Mouse (Mus musculus) thymus, adult 2 months (tissue): ENCODE measurements around the gene Cd63. TPM values are rescaled to one million over a fixed set of nuclear protein-coding genes. Genes with fewer than 3 reads are reported as not detected.

Experiments
- DNase-seq: peaks from one replicate; pipeline ENCODE4 v3.0.0; 2021
- H3K27ac ChIP-seq: fragments of 200-500 bp; 2 replicates; pipeline ENCODE4 v1.5.1; 2012; ENCODE audit warnings: low read length, control low read depth; ENCODE audit not compliant: control insufficient read depth, insufficient read depth
- H3K27me3 ChIP-seq: fragments of 200-500 bp; 2 replicates; pipeline ENCODE4 v1.6.1; 2012; ENCODE audit warnings: mild to moderate bottlenecking, low read length, moderate library complexity, mixed read lengths; ENCODE audit not compliant: control insufficient read depth, insufficient read depth
- H3K36me3 ChIP-seq: fragments of 200-500 bp; 2 replicates; pipeline ENCODE4 v1.6.1; 2012; ENCODE audit warnings: mild to moderate bottlenecking, low read length, moderate library complexity; ENCODE audit not compliant: control insufficient read depth, insufficient read depth
- H3K4me1 ChIP-seq: fragments of 200-500 bp; replicated peaks from 2 replicates; pipeline ENCODE4 v1.6.1; 2012; ENCODE audit warnings: low read length; ENCODE audit not compliant: control insufficient read depth, insufficient read depth
- H3K4me3 ChIP-seq: fragments of 200-500 bp; 2 replicates; pipeline ENCODE4 v1.5.1; 2012; ENCODE audit warnings: mild to moderate bottlenecking, low read length, control low read depth, moderate library complexity; ENCODE audit not compliant: control insufficient read depth, insufficient read depth
- CTCF ChIP-seq: fragments of 200-500 bp; IDR thresholded peaks from 2 replicates; pipeline ENCODE4 v1.5.1; 2012; ENCODE audit warnings: mild to moderate bottlenecking, control low read depth, low read length, moderate library complexity, borderline replicate concordance; ENCODE audit not compliant: control insufficient read depth, poor library complexity, insufficient read depth; ENCODE audit errors: extremely low read depth
- POLR2A ChIP-seq: fragments of 200-500 bp; IDR thresholded peaks from 2 replicates; pipeline ENCODE4 v1.6.1; 2012; ENCODE audit warnings: mild to moderate bottlenecking, low read length, control low read depth, moderate library complexity; ENCODE audit not compliant: control insufficient read depth, poor library complexity, insufficient read depth; ENCODE audit errors: extremely low read depth
- WGBS: fragments of 180-500 bp; shearing (Covaris S2); methylation state at CpG from one replicate; pipeline ENCODE4 v1.1.7; 2018; 5-methylcytosine and 5-hydroxymethylcytosine counted together
- polyA plus RNA-seq: library from polyadenylated mRNA; depleted of rRNA; stranded (reverse); fragments of >200 nt; gene quantifications from 2 replicates; pipeline ENCODE4 v1.2.3, GENCODE M21; 2012

Cd63 gene
- polyA plus RNA-seq, 1 experiment, result 62.1 TPM

DNA sequence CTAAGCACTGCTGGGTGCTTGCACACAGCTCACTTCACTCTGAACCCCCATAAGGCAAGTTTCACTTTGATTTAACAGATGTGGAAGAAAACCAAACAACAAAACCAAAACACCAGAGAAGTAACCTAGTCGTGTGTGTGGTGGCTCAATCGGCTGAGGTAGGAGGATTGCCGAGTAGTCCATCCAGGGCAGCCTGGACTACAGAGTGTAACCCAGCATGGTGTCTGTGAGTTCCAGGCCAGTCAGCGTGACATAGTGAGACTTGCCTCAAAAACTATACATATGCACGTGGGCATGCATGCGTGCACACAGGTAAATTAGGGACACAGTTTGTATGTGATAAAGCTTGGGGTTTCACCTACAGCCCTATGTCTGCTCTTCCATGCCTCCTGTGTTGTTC, 16.6 kb downstream of the Cd63 start:
- Histone ChIP-seq H3K27me3 (no peaks in the 10 kb centered on the region), H3K4me1 (peaks cover 5% of the 10 kb centered on the region), H3K36me3 (no peaks in the 10 kb centered on the region), H3K27ac (no peak overlapping the region), H3K4me3 (no peak overlapping the region)
- no peak for DNase-seq
- 91% methylated on average over 6 of the region's 6 CpGs for WGBS
- TF ChIP-seq POLR2A (no peak), CTCF (no peak)

DNA sequence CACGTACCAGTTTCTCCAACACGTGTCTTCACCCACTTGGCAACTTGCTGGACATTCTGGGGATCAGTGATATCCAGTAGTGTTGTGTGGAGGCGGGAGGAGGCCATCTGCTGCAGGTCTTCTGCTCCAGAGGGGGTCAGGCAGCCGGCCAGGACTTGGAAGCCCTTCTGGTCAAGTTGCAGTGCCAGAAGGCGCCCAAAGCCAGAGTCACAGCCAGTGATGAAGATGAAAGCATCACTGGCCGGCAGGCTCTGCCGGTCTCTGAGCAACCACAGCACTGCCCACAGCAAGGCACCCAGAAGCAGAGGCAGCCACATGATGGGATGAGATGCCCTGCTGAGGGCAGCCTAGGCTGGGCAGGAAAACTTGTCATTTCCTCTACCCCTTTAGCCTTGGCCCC, 17.5 kb downstream of the Cd63 start:
- Histone ChIP-seq H3K36me3 (no peaks in the 10 kb centered on the region), H3K4me1 (peaks cover 9% of the 10 kb centered on the region), H3K27ac (no peak overlapping the region), H3K27me3 (no peaks in the 10 kb centered on the region), H3K4me3 (no peak overlapping the region)
- no peak for TF ChIP-seq POLR2A
- TF ChIP-seq CTCF, result no peak
- 81% methylated on average over 7 of the region's 7 CpGs for WGBS
- no peak for DNase-seq

GRCm38 (mm10) chr10:128919203-128919631, 18.4 kb downstream of the Cd63 start:
- DNase-seq, result no peak
- Histone ChIP-seq H3K4me3 (no peak overlapping the region), H3K27me3 (no peaks in the 10 kb centered on the region), H3K4me1 (peaks cover 15% of the 10 kb centered on the region), H3K27ac (no peak overlapping the region), H3K36me3 (no peaks in the 10 kb centered on the region)
- 88% methylated on average over 6 of the region's 6 CpGs for WGBS
- TF ChIP-seq POLR2A, result no peak
- TF ChIP-seq CTCF, result no peak

DNA sequence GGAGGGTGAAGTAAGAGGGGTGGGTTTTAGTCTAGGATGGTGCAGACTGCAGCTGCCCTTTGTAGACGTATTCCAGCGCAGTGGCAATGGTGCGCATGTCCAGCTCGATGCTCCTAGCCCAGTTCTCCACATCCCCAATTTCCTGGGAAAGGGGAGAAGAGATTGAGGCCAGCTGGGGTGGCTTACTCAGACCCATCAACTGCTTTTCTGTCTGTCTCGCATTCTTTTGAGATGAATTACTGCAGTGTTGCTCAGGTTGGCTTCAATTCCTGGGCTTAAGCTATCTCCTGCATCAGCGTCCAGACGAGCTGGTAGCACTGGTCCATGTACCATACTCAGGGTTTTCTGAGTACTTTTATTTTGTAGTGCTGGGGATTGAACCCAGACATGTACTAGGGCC, 19.2 kb downstream of the Cd63 start:
- H3K4me1 ChIP-seq, result peaks cover 15% of the 10 kb centered on the region
- no peaks in the 10 kb centered on the region for H3K27me3 ChIP-seq
- 95% methylated on average over 7 of the region's 7 CpGs for WGBS

DNA sequence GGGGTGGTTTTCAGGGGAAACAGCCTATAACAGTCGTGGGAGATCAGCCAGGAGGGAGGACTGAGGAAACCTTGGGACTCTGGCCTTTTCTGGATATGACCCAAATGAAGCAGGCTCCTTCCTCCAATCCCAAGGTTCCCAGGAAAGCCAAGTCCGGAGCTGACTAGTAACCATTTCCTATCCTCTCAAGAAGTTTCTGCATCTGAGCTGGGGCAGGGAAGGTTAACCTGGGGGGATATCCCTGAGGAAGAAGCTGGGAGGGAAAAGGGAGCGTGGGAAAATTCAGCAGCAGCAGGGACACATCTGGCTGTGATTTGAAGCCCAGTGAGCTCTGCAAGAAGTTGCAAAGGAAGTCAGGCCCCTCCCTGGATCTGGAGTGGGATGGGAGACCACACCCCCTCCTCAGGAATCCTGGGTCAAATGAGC, 20.0 kb downstream of the Cd63 start:
- Histone ChIP-seq H3K27ac (no peak overlapping the region), H3K4me1 (peaks cover 15% of the 10 kb centered on the region), H3K27me3 (no peaks in the 10 kb centered on the region), H3K36me3 (no peaks in the 10 kb centered on the region), H3K4me3 (no peak overlapping the region)
- WGBS, result 85% methylated on average over 3 of the region's 3 CpGs
- TF ChIP-seq CTCF (no peak), POLR2A (no peak)
- no peak for DNase-seq

More for the DNA sequence above, 19.2 kb downstream of the Cd63 start:
- TF ChIP-seq CTCF (no peak), POLR2A (no peak)
- H3K36me3 ChIP-seq, result no peaks in the 10 kb centered on the region
- no peak overlapping the region for H3K4me3 ChIP-seq
- no peak overlapping the region for H3K27ac ChIP-seq
- no peak for DNase-seq

- H3K36me3 ChIP-seq, result no peaks in the 10 kb centered on the region
- H3K4me1 ChIP-seq, result peaks cover 15% of the 10 kb centered on the region
- 84% methylated on average over 1 of the region's 1 CpGs for WGBS
- no peak overlapping the region for H3K27ac ChIP-seq
- no peak overlapping the region for H3K4me3 ChIP-seq
- TF ChIP-seq POLR2A, result no peak
- TF ChIP-seq CTCF, result no peak
- no peaks in the 10 kb centered on the region for H3K27me3 ChIP-seq
- DNase-seq, result no peak
Observed at GRCm38 (mm10) chr10:128921251-128921650, 20.5 kb downstream of the Cd63 start.

- WGBS, result 80% methylated on average over 16 of the region's 16 CpGs
- Histone ChIP-seq H3K27ac (no peak overlapping the region), H3K36me3 (no peaks in the 10 kb centered on the region), H3K4me1 (peaks cover 15% of the 10 kb centered on the region), H3K27me3 (no peaks in the 10 kb centered on the region), H3K4me3 (no peak overlapping the region)
- TF ChIP-seq POLR2A, result no peak
- no peak for TF ChIP-seq CTCF
- DNase-seq, result no peak
Observed at GRCm38 (mm10) chr10:128921883-128922821, 21.4 kb downstream of the Cd63 start.
